8 mouse cellular contexts compared by ENCODE assay signal in the genomic region with DNA sequence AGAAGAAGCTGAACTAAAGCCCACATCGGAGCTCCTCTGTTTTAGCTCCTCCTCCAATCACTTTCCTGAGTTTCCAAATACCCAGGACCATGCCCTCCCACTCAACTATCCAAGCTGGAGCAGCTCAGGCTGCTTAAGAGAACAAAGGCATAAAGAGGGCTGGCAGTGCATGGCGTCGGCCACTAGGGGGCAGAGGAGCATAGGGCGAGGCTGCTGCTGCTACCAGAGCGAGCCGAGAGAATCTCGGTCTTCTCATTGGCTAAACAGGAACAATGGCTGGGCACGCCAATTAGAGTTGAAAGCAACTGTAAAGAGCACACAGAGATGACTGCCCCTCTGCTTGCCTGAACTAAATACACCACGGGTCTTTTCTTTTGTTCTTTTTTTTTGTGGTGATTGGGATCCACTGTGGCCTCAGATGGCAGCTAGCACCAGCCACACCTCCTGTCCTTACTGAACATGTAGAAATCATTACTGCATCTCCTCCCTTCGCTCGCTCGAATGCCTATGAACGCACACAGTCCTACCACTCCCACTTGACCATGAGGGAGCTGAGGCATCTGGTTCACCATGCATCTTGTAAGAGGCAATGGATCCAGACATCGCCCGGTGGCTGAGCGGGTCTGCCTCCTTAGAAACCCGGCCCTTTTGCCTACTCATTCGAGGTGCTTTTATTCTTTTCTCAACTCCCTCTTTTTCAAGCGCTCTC. TPM values are rescaled to one million over a fixed set of nuclear protein-coding genes. Genes with fewer than 3 reads are reported as not detected.
DNase-seq lines count a peak whose midpoint lies in the region; ATAC-seq and TF ChIP-seq lines count a peak whose summit lies in the region.

No protein-coding gene starts in this region.

- no peaks in the 10 kb centered on the region for H3K27me3 ChIP-seq in ES-Bruce4 (ENCODE audit: control insufficient read depth, insufficient read depth, low read length, poor library complexity, severe bottlenecking)
- no peaks in the 10 kb centered on the region for H3K27me3 ChIP-seq in forebrain, embryonic 14.5 days (replicated peaks; ENCODE audit: control insufficient read depth, insufficient read depth, low read length)
- H3K27me3 ChIP-seq in liver, embryonic 16.5 days (ENCODE audit: control insufficient read depth, insufficient read depth, low read depth, low read length) = no peaks in the 10 kb centered on the region
- no peaks in the 10 kb centered on the region for H3K27me3 ChIP-seq in neural tube, embryonic 13.5 days

- ATAC-seq in cerebellum, adult (ENCODE audit: insufficient number of reproducible peaks, low FRiP score, low TSS enrichment) = peak; percentile 82
- peak; percentile 96 for ATAC-seq in forebrain, embryonic 14.5 days
- ATAC-seq in liver, embryonic 16.5 days (ENCODE audit: low read depth) = peak; percentile 66
- peak; percentile 95 for ATAC-seq in neural tube, embryonic 13.5 days (ENCODE audit: low read depth)

- intact Hi-C loops in heart, postnatal 14 days (cut with DNase I) = loop anchor here (1.0 to 2.0 kb wide), 2 partner anchors 35 to 61 kb away; a partner anchor contains a TSS

- H3K9me3 ChIP-seq in ES-Bruce4 (replicated peaks; ENCODE audit: control insufficient read depth, insufficient read depth, low read length, poor library complexity, severe bottlenecking) = no peaks in the 10 kb centered on the region
- H3K9me3 ChIP-seq in forebrain, embryonic 14.5 days (replicated peaks; ENCODE audit: control insufficient read depth, low read length) = no peaks in the 10 kb centered on the region
- no peaks in the 10 kb centered on the region for H3K9me3 ChIP-seq in liver, embryonic 16.5 days (replicated peaks; ENCODE audit: control insufficient read depth, low read length)
- H3K9me3 ChIP-seq in neural tube, embryonic 13.5 days = no peaks in the 10 kb centered on the region

- TF ChIP-seq EP300 in ES-Bruce4 (IDR thresholded peaks at IDR 0.05; ENCODE audit: insufficient read depth, low read depth, low read length) = peak; percentile 64; the same call in 1 of the 2 replicates

- H3K27ac ChIP-seq in ES-Bruce4 (ENCODE audit: insufficient read depth, low read length) = no peak overlapping the region
- peak overlapping the region; percentile 94 for H3K27ac ChIP-seq in forebrain, embryonic 14.5 days (ENCODE audit: low read depth, low read length)
- no peak overlapping the region for H3K27ac ChIP-seq in liver, embryonic 16.5 days (ENCODE audit: low read length)
- H3K27ac ChIP-seq in neural tube, embryonic 13.5 days (replicated peaks) = peak overlapping the region; percentile 97

- DNase-seq in forebrain, embryonic 14.5 days (ENCODE audit: low spot score) = peak; percentile 99
- peak; percentile 94 to 96 for DNase-seq in heart, postnatal 14 days
- DNase-seq in large intestine, adult 2 months (ENCODE audit: low read depth, low spot score) = peak; percentile 73
- DNase-seq in telencephalon, adult 2 months (ENCODE audit: low read depth, low spot score) = peak; percentile 89

- no peaks in the 10 kb centered on the region for H3K4me1 ChIP-seq in ES-Bruce4 (ENCODE audit: control insufficient read depth, insufficient read depth, low read length)
- peaks cover 17% of the 10 kb centered on the region for H3K4me1 ChIP-seq in forebrain, embryonic 14.5 days (ENCODE audit: control insufficient read depth, insufficient read depth, low read length)
- no peaks in the 10 kb centered on the region; the same call in 1 of the 2 replicates for H3K4me1 ChIP-seq in liver, embryonic 16.5 days (ENCODE audit: control insufficient read depth, low read depth, low read length)
- peaks cover 32% of the 10 kb centered on the region for H3K4me1 ChIP-seq in neural tube, embryonic 13.5 days (replicated peaks)

- no peaks in the 10 kb centered on the region for H3K36me3 ChIP-seq in ES-Bruce4 (ENCODE audit: control insufficient read depth, insufficient read depth, low read length, poor library complexity, severe bottlenecking)
- H3K36me3 ChIP-seq in forebrain, embryonic 14.5 days (ENCODE audit: control insufficient read depth, insufficient read depth, low read length) = peaks cover 10% of the 10 kb centered on the region; the same call in 1 of the 2 replicates
- no peaks in the 10 kb centered on the region for H3K36me3 ChIP-seq in liver, embryonic 16.5 days (ENCODE audit: control insufficient read depth, insufficient read depth)
- H3K36me3 ChIP-seq in neural tube, embryonic 13.5 days = peaks cover 24% of the 10 kb centered on the region

- 2% methylated on average over 19 of the region's 19 CpGs for WGBS in forebrain, embryonic 14.5 days
- 27% methylated on average over 19 of the region's 19 CpGs for WGBS in large intestine, adult 2 months
- 32% methylated on average over 19 of the region's 19 CpGs for WGBS in liver, embryonic 16.5 days (ENCODE audit: insufficient replicate concordance)
- 6% methylated on average over 19 of the region's 19 CpGs for WGBS in neural tube, embryonic 13.5 days

- no peak overlapping the region for H3K9ac ChIP-seq in ES-Bruce4 (ENCODE audit: low read depth, poor library complexity, severe bottlenecking)
- H3K9ac ChIP-seq in forebrain, embryonic 14.5 days (ENCODE audit: low read length) = peak overlapping the region; percentile 65
- H3K9ac ChIP-seq in liver, embryonic 16.5 days (ENCODE audit: low read depth, low read length) = no peak overlapping the region
- peak overlapping the region; percentile 74 for H3K9ac ChIP-seq in neural tube, embryonic 13.5 days

- H3K4me2 ChIP-seq in forebrain, embryonic 14.5 days (ENCODE audit: low read length) = peak overlapping the region; percentile 47
- H3K4me2 ChIP-seq in liver, embryonic 16.5 days (ENCODE audit: low read depth, low read length) = no peak overlapping the region
- H3K4me2 ChIP-seq in neural tube, embryonic 13.5 days = peak overlapping the region; percentile 54

- peak overlapping the region; percentile 41 for H3K4me3 ChIP-seq in ES-Bruce4 (ENCODE audit: low read depth, low read length)
- peak overlapping the region; percentile 6 for H3K4me3 ChIP-seq in forebrain, embryonic 14.5 days (ENCODE audit: low read depth, low read length)
- no peak overlapping the region for H3K4me3 ChIP-seq in liver, embryonic 16.5 days (ENCODE audit: low read depth, low read length)
- H3K4me3 ChIP-seq in neural tube, embryonic 13.5 days = peak overlapping the region; percentile 24

- TF ChIP-seq CTCF in ES-Bruce4 (IDR thresholded peaks at IDR 0.05; ENCODE audit: low read depth, low read length) = peak; percentile 99

- TF ChIP-seq POLR2A in ES-Bruce4 (IDR thresholded peaks at IDR 0.05; ENCODE audit: insufficient read depth, low read length) = no peak

RNA-seq across cellular contexts. Expression of a gene that starts 34.5 kb away (rescaled TPM):
- polyA plus RNA-seq in ES-Bruce4 (2011; ENCODE audit: insufficient read depth, insufficient read length, low read depth, missing spikeins) = 4.6 and 6.4 TPM in 2 replicates
- 9.6 and 9.9 TPM in 2 replicates for polyA plus RNA-seq in forebrain, embryonic 14.5 days (2014; fragmentation: Nextera tagmentation; extraction: Ambion mirVana)
- total RNA-seq in heart, postnatal 14 days (2021) = 1 to 10 TPM; 6.3 to 7.9 TPM
- polyA plus RNA-seq in large intestine, adult 2 months (2012; rRNA removed) = 72.9 and 87.9 TPM in 2 replicates
- 0.72 and 1.0 TPM in 2 replicates for polyA plus RNA-seq in liver, embryonic 16.5 days (2015; fragmentation: Nextera tagmentation; extraction: Ambion mirVana)
- polyA plus RNA-seq in neural tube, embryonic 13.5 days (2015; fragmentation: Nextera tagmentation; extraction: Ambion mirVana) = 8.5 and 8.9 TPM in 2 replicates

RNA-seq across cellular contexts. Expression of a gene that starts 34.7 kb away (rescaled TPM):
- polyA plus RNA-seq in ES-Bruce4 (2011; ENCODE audit: insufficient read depth, insufficient read length, low read depth, missing spikeins) = 12.6 and 19.3 TPM in 2 replicates
- 27.4 and 29.7 TPM in 2 replicates for polyA plus RNA-seq in forebrain, embryonic 14.5 days (2014; fragmentation: Nextera tagmentation; extraction: Ambion mirVana)
- total RNA-seq in heart, postnatal 14 days (2021) = 10 to 100 TPM in 1 of 2 experiments, 1 to 10 TPM in 1; 10.0 to 10.3 TPM
- 36.1 and 46.8 TPM in 2 replicates for polyA plus RNA-seq in large intestine, adult 2 months (2012; rRNA removed)
- polyA plus RNA-seq in liver, embryonic 16.5 days (2015; fragmentation: Nextera tagmentation; extraction: Ambion mirVana) = 6.9 and 9.0 TPM in 2 replicates
- polyA plus RNA-seq in neural tube, embryonic 13.5 days (2015; fragmentation: Nextera tagmentation; extraction: Ambion mirVana) = 21.4 and 25.6 TPM in 2 replicates

RNA-seq across cellular contexts. Expression of a gene that starts 39.5 kb away (rescaled TPM):
- polyA plus RNA-seq in ES-Bruce4 (2011; ENCODE audit: insufficient read depth, insufficient read length, low read depth, missing spikeins) = 1.5 and 1.9 TPM in 2 replicates
- 13.2 and 17.0 TPM in 2 replicates for polyA plus RNA-seq in forebrain, embryonic 14.5 days (2014; fragmentation: Nextera tagmentation; extraction: Ambion mirVana)
- 1 to 10 TPM; 3.4 to 4.5 TPM for total RNA-seq in heart, postnatal 14 days (2021)
- polyA plus RNA-seq in large intestine, adult 2 months (2012; rRNA removed) = 8.7 and 9.0 TPM in 2 replicates
- polyA plus RNA-seq in liver, embryonic 16.5 days (2015; fragmentation: Nextera tagmentation; extraction: Ambion mirVana) = 5.0 and 5.7 TPM in 2 replicates
- 23.1 and 25.0 TPM in 2 replicates for polyA plus RNA-seq in neural tube, embryonic 13.5 days (2015; fragmentation: Nextera tagmentation; extraction: Ambion mirVana)

Comparison
In these comparisons a context has a peak if more than half of its experiments do, and no peak if none do; other contexts are left out.
1. H3K27ac ChIP-seq: peak in forebrain, embryonic 14.5 days (single experiment) and neural tube, embryonic 13.5 days (single experiment); none in ES-Bruce4 (single experiment) and liver, embryonic 16.5 days (single experiment).
2. H3K9ac ChIP-seq: peak in forebrain, embryonic 14.5 days (single experiment) and neural tube, embryonic 13.5 days (single experiment); none in ES-Bruce4 (single experiment) and liver, embryonic 16.5 days (single experiment).
3. Peak in every context shown above with its lines, with median percentiles within 50 percentile points of each other: ATAC-seq and DNase-seq.